ENCODE assay signal across 1 mouse cellular context in genomic region chr11:6013359-6013758, GRCm38 (mm10).
TF ChIP-seq lines count a peak whose summit lies in the region.

No protein-coding gene starts in this region.

TF ChIP-seq in CH12.LX, 34 proteins besides CTCF, POLR2A, EP300 and RAD21:
- no peak for TF ChIP-seq ZNF384 (IDR thresholded peaks at IDR 0.05; ENCODE audit: low read depth, low read length)
- no peak for TF ChIP-seq CHD1 (IDR thresholded peaks at IDR 0.05; ENCODE audit: low read depth, low read length)
- no peak for TF ChIP-seq MXI1 (IDR thresholded peaks at IDR 0.05; ENCODE audit: low read depth, low read length)
- no peak for TF ChIP-seq NELFE (IDR thresholded peaks at IDR 0.05; ENCODE audit: low read depth, low read length)
- TF ChIP-seq GABPA (IDR thresholded peaks at IDR 0.05; ENCODE audit: insufficient replicate concordance, low read depth, low read length): no peak
- no peak for TF ChIP-seq E2F4 (IDR thresholded peaks at IDR 0.05; ENCODE audit: insufficient replicate concordance, low read depth, low read length)
- TF ChIP-seq RCOR1 (conservative IDR thresholded peaks at IDR 0.05; ENCODE audit: low read depth, low read length): no peak
- TF ChIP-seq KAT2A (IDR thresholded peaks at IDR 0.05; ENCODE audit: insufficient replicate concordance, low read length): no peak
- no peak for TF ChIP-seq ETS1 (conservative IDR thresholded peaks at IDR 0.05; ENCODE audit: low read depth, low read length)
- no peak for TF ChIP-seq JUND (conservative IDR thresholded peaks at IDR 0.05; ENCODE audit: low read depth, low read length)
- TF ChIP-seq USF2 (conservative IDR thresholded peaks at IDR 0.05; ENCODE audit: low read depth, low read length): no peak
- TF ChIP-seq TCF12 (IDR thresholded peaks at IDR 0.05; ENCODE audit: low read depth, low read length): no peak
- TF ChIP-seq SIN3A (IDR thresholded peaks at IDR 0.05; ENCODE audit: low read length): no peak
- TF ChIP-seq SMC3 (IDR thresholded peaks at IDR 0.05; ENCODE audit: low read depth, low read length): no peak; the same call in 1 of the 2 replicates
- no peak for TF ChIP-seq ZC3H11A (IDR thresholded peaks at IDR 0.05; ENCODE audit: low read depth, low read length)
- TF ChIP-seq ZKSCAN1 (IDR thresholded peaks at IDR 0.05; ENCODE audit: borderline replicate concordance, low read depth, low read length): no peak
- TF ChIP-seq HCFC1 (IDR thresholded peaks at IDR 0.05; ENCODE audit: low read depth, low read length): no peak
- no peak for TF ChIP-seq ZMIZ1 (IDR thresholded peaks at IDR 0.05; ENCODE audit: low read depth, low read length)
- TF ChIP-seq IRF4 (IDR thresholded peaks at IDR 0.05; ENCODE audit: low read depth, low read length): no peak
- no peak for TF ChIP-seq JUN (IDR thresholded peaks at IDR 0.05; ENCODE audit: insufficient read depth, low read depth, low read length)
